In the genomic region with DNA sequence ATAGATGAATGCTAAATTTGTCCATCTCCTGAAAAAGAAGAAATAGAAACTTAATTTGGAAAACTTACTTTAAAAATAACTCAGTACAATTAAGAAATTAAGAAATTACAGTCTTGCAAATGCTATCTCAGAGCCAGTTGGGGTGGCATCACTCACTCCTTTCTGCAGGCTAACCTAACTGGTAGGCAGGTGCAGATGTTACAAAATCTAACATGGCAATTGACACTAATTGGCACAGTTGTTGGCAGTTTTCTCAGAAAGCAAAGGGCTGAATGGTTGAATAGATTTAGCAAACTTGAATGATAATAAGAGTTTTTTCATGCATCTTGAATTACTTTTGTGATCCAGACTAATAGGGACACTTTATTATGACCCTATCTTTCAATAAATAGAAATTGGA, we compare ENCODE assay signal across 17 mouse cellular contexts.
DNase-seq lines count a peak whose midpoint lies in the region; ATAC-seq lines count a peak whose summit lies in the region.
"Had no signal": no experiment of that assay in that cellular context is flagged by ENCODE, and none has a peak within 500 bp of the region (broad histone marks: within the 10 kb centered on the region; RNA-seq: fewer than 3 reads in every experiment).

No protein-coding gene starts in this region.

- H3K4me3 ChIP-seq in forebrain, embryonic 14.5 days (ENCODE audit: low read depth, low read length): no peak overlapping the region
- no peak overlapping the region for H3K4me3 ChIP-seq in forebrain, embryonic 15.5 days
- H3K4me3 ChIP-seq in midbrain, embryonic 11.5 days (ENCODE audit: low read depth, low read length): no peak overlapping the region
- no peak overlapping the region for H3K4me3 ChIP-seq in midbrain, embryonic 14.5 days (replicated peaks; ENCODE audit: low read depth, low read length)
- H3K4me3 ChIP-seq: embryonic facial prominence, embryonic 10.5 days; embryonic facial prominence, embryonic 12.5 days; forebrain, embryonic 12.5 days had no signal

- no peak overlapping the region for H3K9ac ChIP-seq in forebrain, embryonic 14.5 days (ENCODE audit: low read length)
- H3K9ac ChIP-seq in forebrain, embryonic 15.5 days (replicated peaks): no peak overlapping the region
- no peak overlapping the region for H3K9ac ChIP-seq in midbrain, embryonic 11.5 days (ENCODE audit: low read length)
- no peak overlapping the region for H3K9ac ChIP-seq in midbrain, embryonic 14.5 days (replicated peaks; ENCODE audit: low read length)
- H3K9ac ChIP-seq: embryonic facial prominence, embryonic 12.5 days; forebrain, embryonic 12.5 days; forebrain, postnatal 0 days had no signal

- peak; percentile 23 for DNase-seq in forebrain, embryonic 14.5 days (ENCODE audit: low spot score)
- DNase-seq in midbrain, embryonic 11.5 days (ENCODE audit: low spot score, missing footprints): peak; percentile 31
- DNase-seq in midbrain, embryonic 14.5 days: no peak
- no peak for DNase-seq in right cerebral cortex, postnatal 14 days
- DNase-seq: adrenal gland, adult 2 months; adrenal gland, postnatal 10 days; adrenal gland, postnatal 25 days; cerebellum, adult 11-12 months; cerebellum, adult 2 months; cerebellum, adult 9-10 months; cerebellum, postnatal 10 days; cerebellum, postnatal 25 days; forebrain, postnatal 0 days had no signal

- no peaks in the 10 kb centered on the region for H3K9me3 ChIP-seq in forebrain, embryonic 14.5 days (replicated peaks; ENCODE audit: control insufficient read depth, low read length)
- H3K9me3 ChIP-seq in forebrain, embryonic 15.5 days: no peaks in the 10 kb centered on the region
- H3K9me3 ChIP-seq in midbrain, embryonic 11.5 days (ENCODE audit: control insufficient read depth, low read length): no peaks in the 10 kb centered on the region
- H3K9me3 ChIP-seq in midbrain, embryonic 14.5 days (ENCODE audit: control insufficient read depth, low read length): no peaks in the 10 kb centered on the region
- H3K9me3 ChIP-seq: embryonic facial prominence, embryonic 10.5 days; embryonic facial prominence, embryonic 12.5 days; forebrain, embryonic 12.5 days had no signal

- H3K27ac ChIP-seq in forebrain, embryonic 14.5 days (ENCODE audit: low read depth, low read length): no peak overlapping the region
- H3K27ac ChIP-seq in forebrain, embryonic 15.5 days (replicated peaks): no peak overlapping the region
- H3K27ac ChIP-seq in midbrain, embryonic 11.5 days (ENCODE audit: low read depth, low read length): no peak overlapping the region
- no peak overlapping the region for H3K27ac ChIP-seq in midbrain, embryonic 14.5 days (replicated peaks; ENCODE audit: low read depth, low read length)
- H3K27ac ChIP-seq: embryonic facial prominence, embryonic 10.5 days; embryonic facial prominence, embryonic 12.5 days; forebrain, embryonic 12.5 days had no signal

- 0 out of 2 replicates have a peak, but pooled peaks have one; percentile 55 for ATAC-seq in forebrain, embryonic 14.5 days
- no peak for ATAC-seq in forebrain, embryonic 15.5 days (replicated peaks)
- ATAC-seq in midbrain, embryonic 11.5 days (ENCODE audit: low FRiP score): no peak
- no peak for ATAC-seq in midbrain, embryonic 14.5 days (ENCODE audit: low FRiP score, low TSS enrichment)
- ATAC-seq: forebrain, postnatal 0 days had no signal

- H3K4me1 ChIP-seq in forebrain, embryonic 14.5 days (ENCODE audit: control insufficient read depth, insufficient read depth, low read length): peaks cover 8% of the 10 kb centered on the region; the same call in 1 of the 2 replicates
- peaks cover 15% of the 10 kb centered on the region for H3K4me1 ChIP-seq in forebrain, embryonic 15.5 days
- H3K4me1 ChIP-seq in midbrain, embryonic 11.5 days (ENCODE audit: control insufficient read depth, insufficient read depth, low read length): no peaks in the 10 kb centered on the region
- no peaks in the 10 kb centered on the region for H3K4me1 ChIP-seq in midbrain, embryonic 14.5 days (ENCODE audit: control insufficient read depth, insufficient read depth, low read length)

- no peaks in the 10 kb centered on the region for H3K36me3 ChIP-seq in forebrain, embryonic 14.5 days (ENCODE audit: control insufficient read depth, insufficient read depth, low read length)
- no peaks in the 10 kb centered on the region for H3K36me3 ChIP-seq in forebrain, embryonic 15.5 days
- no peaks in the 10 kb centered on the region for H3K36me3 ChIP-seq in midbrain, embryonic 11.5 days (ENCODE audit: control insufficient read depth, insufficient read depth, low read length)
- no peaks in the 10 kb centered on the region for H3K36me3 ChIP-seq in midbrain, embryonic 14.5 days (ENCODE audit: control insufficient read depth, insufficient read depth, low read length)
- H3K36me3 ChIP-seq: embryonic facial prominence, embryonic 10.5 days; embryonic facial prominence, embryonic 12.5 days; forebrain, embryonic 12.5 days had no signal

- no peaks in the 10 kb centered on the region for H3K27me3 ChIP-seq in forebrain, embryonic 14.5 days (replicated peaks; ENCODE audit: control insufficient read depth, insufficient read depth, low read length)
- H3K27me3 ChIP-seq in forebrain, embryonic 15.5 days: no peaks in the 10 kb centered on the region
- no peaks in the 10 kb centered on the region for H3K27me3 ChIP-seq in midbrain, embryonic 11.5 days (ENCODE audit: control insufficient read depth, insufficient read depth, low read length)
- no peaks in the 10 kb centered on the region for H3K27me3 ChIP-seq in midbrain, embryonic 14.5 days (ENCODE audit: control insufficient read depth, insufficient read depth, low read length)
- H3K27me3 ChIP-seq: embryonic facial prominence, embryonic 12.5 days; forebrain, embryonic 12.5 days had no signal

- H3K4me2 ChIP-seq in forebrain, embryonic 14.5 days (ENCODE audit: low read length): no peak overlapping the region
- no peak overlapping the region for H3K4me2 ChIP-seq in forebrain, embryonic 15.5 days (replicated peaks)
- no peak overlapping the region for H3K4me2 ChIP-seq in midbrain, embryonic 11.5 days
- no peak overlapping the region for H3K4me2 ChIP-seq in midbrain, embryonic 14.5 days (ENCODE audit: low read length)
- H3K4me2 ChIP-seq: embryonic facial prominence, embryonic 12.5 days; forebrain, embryonic 12.5 days had no signal

Comparison
In these comparisons a context has a peak if more than half of its experiments do, and no peak if none do; other contexts are left out.
1. DNase-seq: peak in forebrain, embryonic 14.5 days (single experiment) and midbrain, embryonic 11.5 days (single experiment); none in midbrain, embryonic 14.5 days (single experiment) and right cerebral cortex, postnatal 14 days (single experiment).